Mouse (Mus musculus): ENCODE measurements around the gene Phf20.

The Phf20 gene

DNA sequence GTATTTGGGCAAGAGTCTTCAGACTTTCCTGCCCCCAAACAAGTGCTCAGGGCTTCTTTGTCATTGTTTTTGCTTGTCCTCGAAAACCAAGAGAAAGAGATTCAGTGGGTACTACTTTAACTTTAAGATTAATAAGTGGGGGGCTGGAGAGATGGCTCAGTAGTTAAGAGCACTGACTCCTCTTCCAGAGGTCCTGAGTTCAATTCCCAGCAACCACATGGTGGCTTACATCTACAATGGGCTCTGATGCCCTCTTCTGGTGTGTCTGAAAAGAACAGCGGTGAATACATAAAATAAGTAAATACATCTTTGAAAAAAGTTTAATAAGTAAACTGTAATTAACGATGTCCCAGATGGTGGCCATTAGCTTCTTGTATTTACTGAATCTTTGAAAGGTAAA lies 116.9 kb downstream of the Phf20 start:
- in situ Hi-C loops (cut with MseI, MboI) = no loop called here

DNA sequence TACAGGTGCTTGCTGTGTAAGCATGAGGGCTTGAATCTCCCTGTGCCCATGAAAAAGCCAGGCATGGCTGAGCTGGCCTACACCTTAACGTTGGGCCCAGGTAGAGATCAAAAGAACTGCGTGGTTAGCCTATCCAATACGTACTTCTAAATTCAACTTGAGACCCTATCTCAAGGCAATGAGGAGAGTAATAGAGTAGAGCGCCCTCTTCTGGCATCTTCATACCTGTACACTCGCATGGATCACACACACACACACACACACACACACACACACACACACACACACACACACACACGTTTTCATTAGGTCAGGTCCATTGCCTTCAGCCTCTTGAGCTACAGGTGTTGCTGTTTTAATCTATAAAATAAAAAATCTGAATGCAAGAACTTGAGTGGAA lies 118.5 kb downstream of the Phf20 start:
- in situ Hi-C loops (cut with MseI, MboI) = no loop called here

DNA sequence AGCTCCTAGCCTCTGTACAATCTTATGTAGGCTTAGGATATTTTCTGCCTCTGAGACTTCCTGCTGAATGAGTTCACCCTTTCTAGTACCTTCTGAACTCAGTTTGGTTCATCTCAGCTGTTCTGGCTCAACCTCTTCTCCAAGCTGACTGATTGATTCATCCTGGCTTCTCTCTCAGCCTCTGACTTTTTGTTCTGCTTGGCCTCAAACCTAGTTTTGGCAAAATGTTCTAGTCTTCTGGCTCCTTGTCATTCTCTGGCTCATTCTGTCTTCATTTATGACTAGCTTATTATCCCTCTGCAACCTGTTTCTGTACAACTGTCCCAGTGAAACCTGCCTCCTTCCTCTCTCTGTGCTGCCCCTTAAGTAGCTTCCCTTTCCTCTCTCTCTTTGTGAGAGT lies 122.2 kb downstream of the Phf20 start:
- in situ Hi-C loops (cut with MseI, MboI) = no loop called here

DNA sequence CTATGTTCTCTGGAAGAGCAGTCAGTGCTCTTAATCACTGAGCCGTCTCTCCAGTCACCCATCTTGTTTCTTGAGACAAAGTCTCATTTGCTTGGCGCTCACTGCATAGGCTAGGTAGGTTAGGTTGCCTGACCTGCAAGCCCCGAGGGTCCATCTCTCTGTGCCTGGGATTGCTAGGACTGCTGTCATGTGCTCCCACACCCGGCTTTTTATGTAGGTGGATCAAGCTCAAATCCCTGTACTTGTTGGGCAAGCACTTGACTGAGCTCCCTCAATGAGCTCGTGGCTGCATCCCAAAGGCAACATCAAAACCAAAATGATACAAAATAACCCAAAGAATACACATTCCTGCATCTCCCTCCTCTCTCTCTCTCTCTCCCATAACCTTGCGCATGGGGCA lies 125.3 kb downstream of the Phf20 start:
- in situ Hi-C loops (cut with MseI, MboI) = no loop called here

DNA sequence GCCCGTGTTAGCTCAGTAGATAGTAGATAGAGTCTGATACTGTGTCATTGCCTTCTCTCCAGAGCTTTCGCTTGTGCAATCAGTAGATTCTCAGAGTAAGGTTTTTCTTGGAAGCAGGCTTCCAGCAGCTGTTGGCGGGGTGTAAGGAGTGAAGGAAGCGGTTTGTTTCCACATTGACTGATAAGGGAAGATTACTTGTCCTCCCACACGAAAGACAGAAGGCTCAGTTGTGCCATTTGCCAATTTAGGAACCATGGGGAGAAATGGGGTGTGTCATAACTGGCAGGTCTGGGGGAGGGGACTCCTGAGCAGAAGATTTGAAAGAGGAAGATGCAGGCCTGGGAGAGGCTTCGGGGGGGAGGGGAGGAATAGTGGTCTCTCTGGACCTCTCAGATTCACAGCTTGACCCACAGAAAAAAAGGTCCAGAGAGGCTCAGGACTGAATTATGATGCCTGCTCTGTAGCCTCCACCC lies 127.9 kb downstream of the Phf20 start:
- in situ Hi-C loops (cut with MseI, MboI) = no loop called here

DNA sequence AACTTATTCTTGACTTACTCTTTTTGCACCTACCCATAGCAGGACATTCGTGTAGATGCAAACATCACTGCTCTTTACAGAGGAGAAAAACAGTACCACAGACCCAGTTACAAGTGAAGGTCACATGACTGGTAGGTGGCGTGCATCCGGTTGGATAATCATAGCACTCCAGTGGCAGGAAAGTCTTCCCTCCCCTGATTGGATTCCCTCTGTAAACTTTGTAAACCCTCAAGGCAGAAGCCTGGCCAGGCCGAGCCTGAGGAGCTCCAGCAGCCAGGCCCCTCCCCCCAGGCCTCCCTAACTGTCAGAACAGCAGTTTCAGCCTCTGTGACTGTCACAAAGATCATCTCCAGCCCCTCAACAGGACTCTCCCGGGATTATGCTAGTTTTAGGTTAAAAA lies 128.4 kb downstream of the Phf20 start:
- in situ Hi-C loops (cut with MseI, MboI) = no loop called here

DNA sequence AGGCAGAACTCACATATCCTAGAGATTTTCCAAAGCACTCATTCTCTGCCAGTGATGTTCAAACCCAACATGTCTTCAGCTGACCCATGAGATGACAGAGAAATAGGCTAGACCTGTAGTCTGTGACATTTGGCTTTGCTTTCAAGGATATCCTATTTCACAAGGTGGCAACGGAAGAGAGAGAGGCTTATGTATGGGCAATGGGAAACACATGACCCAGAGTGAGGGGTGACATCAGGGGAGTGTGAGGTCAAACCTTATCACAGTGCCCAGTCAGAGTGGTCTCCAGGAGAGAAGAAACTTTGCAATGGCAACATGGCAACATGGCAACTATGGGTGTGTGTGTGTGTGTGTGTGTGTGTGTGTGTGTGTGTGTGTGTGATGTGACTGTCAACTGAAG lies 134.4 kb downstream of the Phf20 start:
- in situ Hi-C loops (cut with MseI, MboI) = no loop called here

DNA sequence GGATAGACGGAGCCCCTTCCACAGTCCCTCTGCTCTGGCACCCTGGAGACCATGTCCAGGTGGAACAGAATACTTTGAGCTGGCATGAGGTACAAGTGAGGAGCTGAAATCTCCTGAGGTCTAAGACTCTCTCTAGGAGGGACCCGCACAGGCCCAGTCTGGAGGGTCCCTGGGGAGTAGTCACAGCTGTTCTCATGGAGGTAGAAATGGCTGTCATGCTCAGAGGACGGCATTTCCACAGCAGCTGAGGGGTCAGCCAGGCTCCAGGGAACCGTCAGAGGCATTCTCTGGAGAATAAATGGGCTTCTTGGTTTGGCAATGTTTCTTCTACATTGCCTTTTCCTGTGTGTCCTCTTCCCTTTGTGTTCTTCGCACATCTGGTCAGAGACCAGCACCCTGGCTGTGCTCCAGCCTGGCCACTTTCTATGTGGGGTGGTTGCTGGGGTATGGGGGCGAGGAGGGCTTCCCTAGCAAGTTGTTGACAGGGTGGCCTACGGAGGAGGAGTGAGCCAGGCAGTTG lies 135.2 kb downstream of the Phf20 start:
- in situ Hi-C loops (cut with MseI, MboI) = no loop called here

DNA sequence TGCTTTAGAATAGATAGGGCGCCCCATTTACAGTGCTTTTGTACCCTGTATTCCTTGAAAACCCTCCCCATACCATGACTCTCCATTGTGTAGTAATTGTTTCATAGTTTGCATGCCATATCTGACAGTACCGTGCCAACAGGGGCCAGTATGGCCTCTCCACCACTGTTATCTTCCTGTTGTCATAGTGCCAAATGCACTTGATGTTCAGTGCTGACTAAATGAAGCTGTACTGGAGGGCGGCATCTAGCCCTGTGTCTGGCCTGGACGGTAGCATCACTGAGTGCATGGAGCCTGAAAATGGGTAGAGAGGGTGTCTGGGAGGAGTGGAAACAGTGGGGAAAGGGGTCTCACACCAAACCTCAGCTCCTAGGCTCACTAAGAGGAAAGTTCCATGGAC lies 143.8 kb downstream of the Phf20 start:
- in situ Hi-C loops (cut with MseI, MboI) = no loop called here

DNA sequence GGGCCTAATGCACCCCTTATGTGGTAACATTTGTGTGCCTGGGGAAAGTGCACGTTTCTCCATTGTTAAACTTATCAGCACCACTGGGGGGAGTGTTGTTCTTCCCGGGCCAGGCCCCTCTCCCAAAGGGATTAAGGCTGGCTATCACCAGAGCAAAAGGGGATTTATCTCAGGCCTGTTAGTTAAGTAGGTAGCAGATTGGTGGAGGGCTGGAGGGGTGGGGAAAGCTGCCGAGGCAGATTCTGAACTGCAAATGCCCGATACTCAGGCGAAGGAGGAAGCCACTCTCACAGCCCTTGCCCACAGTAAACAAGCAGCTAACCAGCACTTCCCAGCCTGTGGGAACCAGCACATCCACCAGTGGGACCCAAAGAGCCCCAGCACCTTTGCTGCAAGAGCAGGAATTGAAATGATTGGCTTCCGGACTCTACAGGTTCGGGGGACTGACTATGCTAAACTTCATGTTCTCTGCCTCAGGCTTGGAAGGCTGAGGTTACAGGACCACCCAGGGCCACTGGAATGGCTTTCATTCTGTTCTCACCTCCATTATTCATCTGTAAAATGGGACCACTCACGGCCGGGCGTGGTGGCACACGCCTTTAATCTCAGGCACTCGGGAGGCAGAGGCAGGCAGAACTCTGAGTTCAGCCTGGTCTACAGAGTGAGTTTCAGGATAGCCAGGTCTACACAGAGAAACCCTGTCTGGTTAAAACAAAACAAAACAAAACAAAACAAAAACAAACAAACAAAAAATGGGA lies 148.7 kb downstream of the Phf20 start:
- in situ Hi-C loops (cut with MseI, MboI) = no loop called here

DNA sequence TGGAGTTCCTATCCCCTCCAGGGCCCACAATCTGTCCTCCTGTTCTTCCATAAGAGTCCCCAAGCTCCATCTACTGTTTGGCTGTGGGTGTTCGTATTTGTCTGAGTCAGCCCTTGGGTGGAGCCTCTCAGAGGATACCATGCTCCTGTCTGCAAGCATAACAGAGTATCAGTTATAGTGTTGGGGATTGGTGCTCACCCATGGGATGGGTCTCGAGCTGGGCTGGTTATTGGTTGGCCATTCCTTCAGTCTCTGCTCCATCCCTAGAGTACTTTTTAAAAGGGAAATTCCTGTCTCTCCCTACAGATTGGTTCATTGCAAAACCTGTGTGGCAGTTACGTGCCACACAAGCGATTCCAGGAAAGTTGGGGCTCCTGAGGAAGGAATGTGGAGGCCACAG lies 152.5 kb downstream of the Phf20 start:
- in situ Hi-C loops (cut with MseI, MboI) = no loop called here

DNA sequence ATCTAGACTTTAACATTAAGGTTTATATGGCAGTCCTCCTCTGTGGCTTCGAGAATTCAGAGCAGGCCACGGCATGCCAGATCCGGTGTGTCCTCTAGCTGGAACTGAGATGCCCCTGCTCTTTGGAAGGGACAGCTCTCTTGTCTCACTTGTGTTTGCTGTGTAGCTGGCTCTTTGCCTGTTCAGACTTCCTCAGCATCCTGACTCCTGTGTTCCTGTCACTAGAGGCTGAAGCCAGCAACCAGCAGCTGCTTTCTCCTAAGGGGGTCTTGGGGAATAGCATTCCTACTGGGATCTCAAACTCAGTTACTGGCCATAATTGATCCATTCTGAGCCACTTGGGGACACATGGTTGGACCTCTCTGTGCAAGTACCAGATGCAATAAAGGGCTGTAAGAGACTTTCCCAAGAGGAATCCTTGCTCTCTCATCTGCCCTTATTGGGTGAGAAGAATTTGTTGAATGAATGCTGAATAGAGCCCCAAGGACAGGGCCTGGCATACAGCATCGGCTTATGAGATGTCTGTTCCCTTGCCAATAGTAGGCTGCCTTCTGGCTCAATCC lies 153.1 kb downstream of the Phf20 start:
- in situ Hi-C loops (cut with MseI, MboI) = no loop called here

DNA sequence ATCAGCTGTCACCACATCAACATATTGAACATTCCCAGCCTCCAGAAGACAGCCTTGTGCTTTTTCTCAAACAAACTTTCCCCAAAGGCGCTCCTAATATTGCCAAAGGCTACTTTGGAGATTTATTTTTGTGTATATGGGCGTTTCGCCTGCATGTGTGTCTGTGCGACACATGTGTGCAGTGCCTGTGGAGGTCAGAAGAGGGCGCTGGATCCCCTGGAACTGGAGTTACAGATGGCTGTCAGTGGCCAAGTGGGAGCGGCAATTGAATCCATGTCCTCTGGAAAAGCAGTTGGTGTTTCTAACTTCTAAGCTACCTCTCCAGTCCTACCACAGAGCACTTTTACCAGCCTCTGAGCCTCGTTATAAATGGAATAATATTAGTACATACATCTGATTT lies 155.0 kb downstream of the Phf20 start:
- in situ Hi-C loops (cut with MseI, MboI) = no loop called here

DNA sequence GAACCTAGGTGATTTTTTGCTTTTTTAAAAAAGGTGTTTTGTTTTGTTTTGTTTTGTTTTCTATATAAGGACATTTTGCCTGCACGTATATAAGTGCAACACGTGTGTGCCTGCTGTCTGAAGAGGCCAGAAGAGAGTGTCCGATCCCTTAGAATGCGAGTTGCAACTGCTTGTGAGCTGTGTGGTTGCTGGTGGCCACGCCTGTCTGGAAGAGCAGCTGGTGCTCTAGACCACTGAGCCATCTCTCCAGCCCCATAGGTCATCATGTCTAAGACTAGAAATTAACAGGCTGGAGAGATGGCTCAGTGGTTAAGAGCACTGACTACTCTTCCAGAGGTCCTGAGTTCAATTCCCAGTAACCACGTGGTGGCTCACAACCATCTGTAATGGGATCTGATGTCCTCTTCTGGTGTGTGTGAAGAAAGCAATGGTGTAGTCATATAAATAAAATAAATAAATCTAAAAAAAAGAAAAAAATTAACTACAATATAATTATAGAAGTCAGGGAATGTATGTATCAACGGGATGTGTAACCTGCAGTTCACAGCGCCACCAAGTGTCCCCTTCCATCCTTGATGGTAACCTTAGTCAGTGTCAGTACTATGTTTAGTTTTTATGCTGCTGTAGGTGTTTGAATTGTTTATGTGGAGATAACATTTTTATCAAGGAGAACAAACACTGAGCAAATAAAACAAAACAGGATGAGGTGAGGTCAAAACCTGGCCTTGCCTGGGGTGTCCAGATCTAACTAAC lies 156.3 kb downstream of the Phf20 start:
- in situ Hi-C loops (cut with MseI, MboI) = no loop called here

DNA sequence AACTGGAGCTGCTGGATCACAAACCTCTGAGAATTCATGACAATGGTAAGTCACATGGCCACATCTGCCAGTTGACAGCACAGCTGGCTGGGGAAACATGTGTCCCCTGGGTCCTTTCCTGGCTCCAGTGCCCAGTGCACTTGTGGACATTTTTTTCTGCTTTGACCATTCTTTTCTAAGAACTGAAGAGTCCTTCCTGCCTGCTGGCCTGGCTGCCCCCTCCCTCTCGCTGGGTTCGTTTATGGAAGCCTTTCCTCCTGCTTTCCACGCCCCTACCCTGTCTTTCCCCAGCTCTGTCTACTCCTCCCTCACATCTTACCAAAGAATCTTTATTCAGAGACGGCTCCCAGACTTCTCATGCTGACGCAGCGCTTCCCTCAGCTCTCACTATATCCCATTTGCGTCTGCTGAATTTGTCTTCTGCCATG lies 157.0 kb downstream of the Phf20 start:
- in situ Hi-C loops (cut with MseI, MboI) = no loop called here

DNA sequence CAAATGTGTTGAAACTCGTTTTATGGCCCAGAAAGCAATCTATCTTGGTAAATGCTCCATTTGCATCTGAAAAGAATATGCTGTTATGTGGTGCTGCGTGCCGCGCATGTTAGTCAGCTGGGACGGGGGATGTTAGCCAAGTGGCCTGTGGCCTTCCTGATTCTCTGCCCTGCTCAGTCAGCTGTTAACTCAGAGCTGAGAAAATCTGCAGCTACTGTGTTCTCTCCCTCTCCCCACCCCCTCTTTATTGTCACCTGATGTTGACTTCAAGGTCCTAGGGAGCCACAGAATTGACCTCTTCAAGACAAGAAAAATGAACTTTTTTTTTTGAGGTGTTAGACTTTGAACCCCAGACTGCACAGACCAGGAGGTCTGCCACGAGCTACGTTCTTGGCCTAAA lies 159.8 kb downstream of the Phf20 start:
- in situ Hi-C loops (cut with MseI, MboI) = no loop called here

Data from mouse trophoblast stem cell (cell line).